Mouse (Mus musculus) cerebellum, adult 8-10 months (tissue): Measurements from ENCODE around the gene Cmc2.

Experiments used
- DNase-seq: peaks from one replicate; pipeline ENCODE4 v3.0.0; 2022

Gene Cmc2

DNA sequence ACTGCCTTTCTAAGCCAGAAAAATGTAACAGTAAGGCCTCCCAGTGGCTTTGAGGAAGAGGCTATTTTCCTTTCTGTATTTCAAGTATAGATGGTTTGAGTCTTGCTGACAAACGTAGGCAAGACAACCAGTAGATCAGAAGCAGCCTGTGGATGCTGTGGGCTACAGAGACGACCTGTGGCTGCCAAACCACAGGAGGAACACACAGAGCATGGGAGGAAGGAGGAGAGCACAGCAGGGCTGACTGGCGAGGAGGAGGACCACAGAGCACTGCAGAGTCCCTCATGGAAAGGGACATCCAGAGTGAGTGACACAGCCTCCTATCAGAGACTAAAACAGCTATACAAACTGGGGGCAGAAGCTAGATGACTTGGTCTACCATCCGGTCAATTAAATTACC, 16.0 kb downstream of the Cmc2 start:
- DNase-seq: no peak

DNA sequence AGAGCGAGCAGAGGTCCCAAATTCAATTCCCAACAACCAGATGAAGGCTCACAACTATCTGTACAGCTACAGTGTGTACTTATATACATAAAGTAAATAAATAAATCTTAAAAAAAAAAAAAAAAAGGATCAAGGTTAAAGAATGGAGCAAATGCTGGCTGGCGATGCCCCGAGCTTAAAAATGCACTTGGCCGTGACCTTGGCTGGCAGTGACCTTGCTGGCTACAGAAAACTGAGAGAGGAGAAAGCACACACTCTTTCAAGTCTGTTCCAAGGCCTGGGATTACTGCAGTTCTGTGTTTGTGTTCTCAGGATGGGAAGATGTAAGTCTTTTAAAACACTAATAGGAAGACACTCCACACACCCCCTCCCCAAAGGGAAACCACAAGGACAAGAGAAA, 16.5 kb downstream of the Cmc2 start:
- DNase-seq: no peak

DNA sequence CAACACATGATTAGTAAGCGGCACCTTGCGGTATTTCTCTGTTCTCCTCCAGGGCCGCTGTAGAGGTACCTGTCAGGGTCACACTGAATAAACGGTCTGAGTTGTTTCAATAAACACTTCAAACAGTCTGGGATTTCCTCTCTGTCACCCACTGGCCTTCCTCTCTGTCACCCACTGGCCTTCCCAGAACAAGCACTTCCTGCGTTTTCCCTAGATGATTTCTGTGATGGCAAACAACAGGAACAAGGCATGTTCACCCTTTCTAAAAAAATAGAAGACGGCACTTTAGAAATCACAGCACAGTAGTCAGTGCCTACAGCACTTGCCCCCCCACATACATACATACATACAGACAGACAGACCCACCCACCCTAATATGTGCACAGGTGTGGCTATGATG, 25.7 kb downstream of the Cmc2 start:
- DNase-seq: no peak

DNA sequence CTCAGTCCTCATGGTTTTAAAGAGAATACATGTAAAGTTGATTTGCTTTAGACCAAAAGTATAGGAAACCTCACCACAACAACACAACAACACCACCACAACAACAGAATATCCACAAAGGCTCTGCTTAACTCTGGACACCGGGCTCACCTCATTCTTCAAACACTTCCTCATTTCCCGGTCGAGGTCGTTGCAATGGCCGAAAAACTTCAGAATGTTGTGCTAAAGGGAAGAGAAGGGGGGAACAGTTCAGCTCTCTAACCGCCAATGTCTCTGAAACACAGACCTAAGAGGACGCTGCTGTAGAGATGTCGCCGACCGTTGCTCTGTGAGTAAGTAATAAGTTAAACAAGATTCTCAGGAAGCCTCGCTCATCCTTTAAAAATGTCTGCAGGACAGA, 27.3 kb downstream of the Cmc2 start:
- no peak for DNase-seq

DNA sequence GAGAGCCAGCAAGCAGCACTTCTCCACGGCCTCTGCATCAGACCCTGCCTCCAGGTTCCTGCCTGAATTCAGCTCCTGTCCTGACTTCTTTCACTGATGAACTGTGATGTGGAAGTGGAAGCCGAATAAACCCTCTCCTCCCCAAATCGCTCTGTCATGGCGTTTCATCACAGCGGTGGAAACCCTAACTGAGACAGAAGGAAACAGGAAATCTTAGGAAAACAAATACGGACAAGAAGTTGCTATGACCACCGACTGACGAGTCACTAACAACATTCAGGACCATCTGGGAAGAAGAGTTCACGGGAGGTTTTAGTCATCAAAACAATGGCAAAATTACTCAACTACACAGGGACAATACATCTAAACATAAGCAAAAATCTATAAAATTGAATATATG, 28.6 kb downstream of the Cmc2 start:
- DNase-seq: no peak

DNA sequence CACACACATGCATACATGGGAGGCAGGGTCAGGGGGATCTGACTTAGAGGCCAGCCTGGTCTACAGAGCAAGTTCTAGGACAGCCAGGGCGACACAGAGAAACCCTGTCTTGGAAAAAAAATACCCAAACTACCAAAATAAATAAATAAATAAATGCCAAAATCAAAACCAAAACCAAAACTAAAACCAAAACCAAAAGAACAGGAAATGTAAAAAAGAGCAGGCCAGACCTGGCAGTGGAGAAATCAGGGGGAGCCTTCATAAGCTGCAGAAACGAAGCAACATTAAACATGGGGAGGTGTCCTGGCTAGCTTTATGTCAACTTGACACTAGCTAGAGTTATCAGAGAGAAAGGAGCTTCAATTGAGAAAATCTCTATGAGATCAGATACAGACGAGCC, 29.1 kb downstream of the Cmc2 start:
- DNase-seq: no peak

DNA sequence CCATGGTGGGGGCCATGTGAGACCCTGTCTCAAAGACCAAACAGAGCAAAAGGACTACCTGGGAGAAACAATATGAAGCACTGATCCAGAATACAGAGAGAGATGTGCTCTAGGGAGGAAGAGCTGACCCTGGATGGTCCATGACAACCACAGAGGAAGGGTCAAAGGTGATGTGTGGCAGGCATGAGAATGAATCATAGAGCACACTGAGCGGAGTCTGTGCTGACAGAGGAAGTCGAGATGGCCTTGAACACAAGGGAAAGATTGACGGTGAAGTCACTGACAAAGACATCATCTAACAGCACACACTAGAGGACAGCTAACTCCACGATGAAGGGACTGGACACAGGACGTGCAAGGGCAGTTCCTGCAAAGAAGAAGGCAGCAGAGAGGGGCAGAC, 29.8 kb downstream of the Cmc2 start:
- DNase-seq: no peak

DNA sequence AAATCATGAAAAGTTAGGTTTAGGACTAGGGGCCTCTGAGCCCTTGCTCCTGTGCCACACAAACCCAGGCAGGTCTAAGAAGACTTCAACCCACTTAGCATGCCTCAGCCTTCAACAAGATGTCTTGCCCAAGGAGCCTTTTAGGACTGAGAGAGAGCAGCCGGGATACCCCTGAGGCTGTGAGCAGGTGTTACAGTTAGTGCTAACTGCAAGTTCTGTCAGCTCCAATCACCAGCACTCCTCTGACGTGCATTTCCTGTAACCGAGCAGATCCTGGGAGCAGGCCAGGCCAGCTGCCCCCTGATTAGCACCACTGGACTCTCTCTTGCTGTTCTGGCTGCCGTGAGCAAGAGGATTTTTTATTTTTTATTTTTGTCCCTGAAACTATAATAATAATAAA, 33.4 kb downstream of the Cmc2 start:
- DNase-seq: no peak

DNA sequence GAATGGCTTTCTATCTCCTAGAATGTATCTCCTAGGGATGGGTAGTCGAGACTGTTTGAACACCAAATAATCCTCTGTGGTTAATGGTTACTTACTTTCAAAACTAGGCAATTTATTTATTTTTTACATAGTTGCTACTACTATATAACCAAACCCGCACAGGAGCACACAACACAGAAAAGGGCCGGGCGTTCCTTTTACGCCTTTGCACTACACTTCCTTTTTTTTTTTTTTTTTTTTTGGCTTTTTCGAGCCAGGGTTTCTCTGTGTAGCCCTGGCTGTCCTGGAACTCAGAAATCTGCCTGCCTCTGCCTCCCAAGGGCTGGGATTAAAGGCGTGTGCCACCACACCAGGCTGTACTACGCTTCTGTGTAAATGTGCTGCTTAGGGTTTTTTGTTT, 39.9 kb downstream of the Cmc2 start:
- no peak for DNase-seq

DNA sequence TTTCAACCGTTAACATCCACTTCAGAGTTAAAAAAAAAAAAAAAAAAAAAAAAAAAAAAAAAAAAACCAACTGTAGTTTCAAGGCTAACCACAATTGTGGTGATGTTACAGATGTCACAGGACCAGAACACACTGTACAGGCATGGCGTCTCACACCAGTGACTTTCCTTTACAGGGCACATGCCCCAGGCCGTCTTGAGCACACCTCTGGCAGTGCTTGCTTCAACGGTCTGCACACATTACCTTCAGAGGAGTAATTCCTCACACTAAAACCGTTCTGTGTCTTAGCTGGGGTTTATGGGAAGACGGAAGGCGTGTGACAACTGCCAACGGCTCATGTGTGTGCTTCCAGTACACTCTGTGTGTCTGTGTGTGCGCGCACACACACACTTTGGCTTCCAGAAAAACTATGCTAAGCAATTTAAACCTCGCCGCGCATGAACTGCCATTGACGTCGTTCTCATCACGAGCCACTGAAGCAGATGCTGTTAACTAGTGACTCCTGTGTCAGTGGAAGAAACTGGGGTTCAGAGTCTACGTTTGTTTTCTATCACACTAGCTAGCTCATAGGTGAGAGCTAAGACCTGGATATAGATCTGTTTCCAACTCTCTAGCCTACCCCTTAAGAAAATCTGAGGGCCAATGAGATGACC, 45.3 kb downstream of the Cmc2 start:
- no peak for DNase-seq

DNA sequence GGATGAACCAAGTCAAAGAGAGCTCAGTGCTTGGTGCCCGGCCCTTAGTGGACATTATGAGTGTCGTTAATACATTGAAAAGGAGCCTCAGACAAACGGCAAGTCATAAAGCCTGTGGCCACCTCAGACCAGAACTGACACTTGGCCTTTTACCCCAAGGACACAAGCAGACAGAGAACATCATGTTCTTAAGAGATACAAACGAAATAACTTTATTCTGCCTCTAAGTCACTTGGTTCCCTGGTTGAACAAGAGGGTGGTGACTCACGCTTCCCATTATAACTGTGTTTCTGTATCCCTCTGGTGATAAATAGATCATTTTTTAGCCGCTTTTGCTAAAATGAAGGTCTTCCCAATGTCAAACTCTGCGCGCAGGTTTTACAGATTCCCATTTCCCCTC, 47.3 kb downstream of the Cmc2 start:
- no peak for DNase-seq

DNA sequence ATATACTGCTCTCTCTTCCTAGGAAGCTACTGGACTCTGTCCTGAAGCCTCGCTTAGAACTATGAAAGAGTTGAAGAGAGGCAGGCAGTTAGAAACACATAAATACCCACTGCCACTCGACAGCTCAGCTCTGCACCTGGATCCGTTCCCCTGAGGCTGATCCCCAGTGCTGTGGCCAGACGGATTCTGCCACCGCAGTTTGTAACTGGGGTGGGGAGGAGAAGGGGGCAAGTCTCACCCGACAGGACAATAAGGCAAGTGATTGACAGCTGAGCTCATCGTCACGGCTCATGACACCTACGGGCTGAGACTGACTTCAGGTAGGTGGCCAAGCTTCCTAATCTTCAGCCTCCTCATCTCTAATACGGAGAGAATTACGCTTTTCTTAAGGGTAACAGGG, 47.7 kb downstream of the Cmc2 start:
- DNase-seq: no peak

DNA sequence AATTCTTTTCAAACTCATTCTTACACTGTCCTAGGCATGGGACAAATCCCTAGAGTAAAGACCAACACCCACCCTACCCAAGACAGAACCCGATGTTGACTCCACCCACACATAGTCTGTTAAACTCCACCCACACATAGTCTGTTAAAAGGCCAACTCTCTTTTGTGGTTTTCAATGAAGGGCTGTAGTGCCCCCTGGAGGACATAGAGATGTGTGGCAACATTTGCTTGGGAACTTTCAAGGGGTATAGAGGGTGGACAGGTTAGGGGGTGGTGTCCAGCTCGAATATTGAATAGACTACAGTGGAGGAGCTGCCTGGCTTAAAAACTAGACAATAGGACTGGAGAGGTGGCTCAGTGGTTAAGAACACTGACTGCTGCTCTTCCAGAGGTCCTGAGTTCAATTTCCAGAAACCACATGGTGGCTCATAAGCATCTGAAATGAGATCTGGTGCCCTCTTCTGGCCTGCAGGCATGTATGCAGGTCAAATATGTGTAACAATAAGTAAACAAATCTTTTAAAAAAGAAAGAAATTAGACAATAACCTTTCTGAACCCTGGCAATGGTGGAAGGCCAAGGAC, 48.4 kb downstream of the Cmc2 start:
- DNase-seq: no peak

DNA sequence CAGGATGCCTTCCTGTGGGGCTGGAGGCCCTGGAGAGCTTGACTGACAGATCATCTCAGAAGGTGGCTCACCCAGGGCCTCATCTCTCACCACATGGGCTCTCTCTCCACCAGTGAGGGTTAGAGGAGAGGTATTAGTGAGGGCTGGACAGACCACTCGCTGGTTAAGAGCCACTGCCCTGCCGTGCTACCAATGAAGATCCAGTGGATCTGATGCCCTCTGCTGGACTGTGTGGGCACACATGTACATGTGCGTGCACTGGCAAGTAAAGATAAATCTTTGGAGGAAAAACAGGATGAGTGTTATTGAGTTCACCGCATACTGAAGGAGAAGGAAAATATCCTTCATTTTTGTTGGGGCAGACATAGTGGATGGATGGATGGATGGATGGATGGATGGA, 52.6 kb downstream of the Cmc2 start:
- peak; percentile 78 for DNase-seq

DNA sequence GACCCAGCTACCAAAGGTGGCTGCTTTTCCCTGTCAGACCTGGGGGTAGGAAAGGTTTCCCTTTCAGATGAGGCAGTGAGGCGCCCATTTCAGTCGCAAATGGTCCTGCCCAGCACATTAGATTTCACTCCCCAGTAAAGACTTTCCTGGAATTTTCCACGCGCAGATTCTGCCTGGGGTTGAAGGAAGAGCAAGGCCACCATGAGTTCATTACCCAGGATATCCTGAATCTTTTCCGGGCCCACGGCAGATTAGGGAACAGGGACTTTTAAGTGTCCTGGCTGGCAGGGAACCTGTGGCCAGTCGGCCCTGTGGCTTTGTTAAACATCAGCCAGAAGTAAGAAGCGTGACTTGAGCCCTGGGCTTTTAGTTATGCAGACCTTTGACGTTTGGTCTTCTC, 53.9 kb downstream of the Cmc2 start:
- DNase-seq: no peak

DNA sequence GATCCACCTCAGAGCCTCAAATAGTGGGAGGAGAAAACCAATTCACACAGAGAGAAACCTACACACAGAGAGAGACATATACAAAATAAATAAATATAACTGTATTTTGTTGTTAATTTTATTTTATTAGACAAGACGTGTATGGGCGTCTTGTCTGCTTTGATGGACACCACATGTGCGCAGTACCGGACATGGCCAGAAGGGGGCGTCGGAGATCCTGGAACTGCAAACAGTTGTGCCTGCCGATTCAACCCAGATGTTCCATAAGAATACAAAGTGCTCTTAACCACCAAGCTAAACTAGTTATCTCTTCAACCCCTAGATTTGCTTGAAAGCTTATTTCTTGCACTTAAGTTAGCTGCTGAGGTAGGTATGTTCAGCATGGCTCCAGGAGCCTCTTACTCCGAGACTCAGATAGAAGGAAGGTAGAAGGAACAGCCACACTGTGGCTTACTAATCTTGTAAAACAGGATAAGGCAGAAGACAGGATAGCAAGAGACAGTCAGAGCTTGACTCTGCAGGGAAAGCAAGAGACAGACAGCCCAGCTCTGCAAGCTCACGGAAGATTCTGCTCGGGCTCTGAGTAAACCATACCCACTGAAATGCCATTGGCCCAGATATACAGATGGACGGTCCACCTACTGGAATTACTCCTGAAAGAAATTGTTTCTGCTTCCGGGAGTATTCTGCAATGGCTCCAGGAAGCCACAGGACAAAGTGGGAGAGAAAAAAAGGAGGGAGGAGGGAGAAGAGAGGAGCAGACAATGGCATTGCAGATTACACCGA, 54.9 kb downstream of the Cmc2 start:
- no peak for DNase-seq

DNA sequence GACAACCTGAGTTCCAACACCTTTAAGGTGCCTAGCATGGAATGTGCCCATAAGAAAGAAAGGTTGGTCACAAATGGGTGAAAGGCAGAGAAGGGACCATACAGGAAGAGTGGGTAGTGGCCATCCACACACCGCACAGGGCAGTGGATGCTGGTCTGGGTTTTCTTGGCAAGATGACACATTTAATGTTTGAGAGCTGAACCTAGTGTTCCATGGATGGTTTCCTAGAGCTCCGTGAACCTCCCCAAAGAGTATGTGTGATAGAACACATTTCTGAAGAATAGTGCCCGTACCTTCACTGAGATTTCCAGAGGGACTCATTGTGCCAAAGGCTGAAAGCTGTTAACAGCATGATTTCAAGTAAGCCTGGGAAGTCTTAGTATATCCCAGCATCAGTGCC, 56.7 kb downstream of the Cmc2 start:
- DNase-seq: no peak

DNA sequence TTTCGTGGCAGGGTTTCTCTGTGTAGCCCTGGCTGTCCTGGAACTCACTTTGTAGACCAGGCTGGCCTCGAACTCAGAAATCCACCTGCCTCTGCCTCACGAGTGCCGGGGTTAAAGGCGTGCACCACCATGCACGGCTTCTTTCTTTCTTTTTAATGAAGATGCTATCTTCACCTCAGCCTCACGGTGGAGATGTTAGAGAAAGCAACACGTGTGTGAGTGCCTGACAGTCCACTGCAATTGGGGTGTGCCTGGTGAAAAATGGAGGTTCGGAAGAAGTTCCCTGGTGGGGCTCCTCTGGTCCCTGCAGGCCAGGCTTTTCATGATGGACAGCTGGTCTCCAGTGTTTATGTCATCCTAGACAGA, 57.2 kb downstream of the Cmc2 start:
- no peak for DNase-seq

DNA sequence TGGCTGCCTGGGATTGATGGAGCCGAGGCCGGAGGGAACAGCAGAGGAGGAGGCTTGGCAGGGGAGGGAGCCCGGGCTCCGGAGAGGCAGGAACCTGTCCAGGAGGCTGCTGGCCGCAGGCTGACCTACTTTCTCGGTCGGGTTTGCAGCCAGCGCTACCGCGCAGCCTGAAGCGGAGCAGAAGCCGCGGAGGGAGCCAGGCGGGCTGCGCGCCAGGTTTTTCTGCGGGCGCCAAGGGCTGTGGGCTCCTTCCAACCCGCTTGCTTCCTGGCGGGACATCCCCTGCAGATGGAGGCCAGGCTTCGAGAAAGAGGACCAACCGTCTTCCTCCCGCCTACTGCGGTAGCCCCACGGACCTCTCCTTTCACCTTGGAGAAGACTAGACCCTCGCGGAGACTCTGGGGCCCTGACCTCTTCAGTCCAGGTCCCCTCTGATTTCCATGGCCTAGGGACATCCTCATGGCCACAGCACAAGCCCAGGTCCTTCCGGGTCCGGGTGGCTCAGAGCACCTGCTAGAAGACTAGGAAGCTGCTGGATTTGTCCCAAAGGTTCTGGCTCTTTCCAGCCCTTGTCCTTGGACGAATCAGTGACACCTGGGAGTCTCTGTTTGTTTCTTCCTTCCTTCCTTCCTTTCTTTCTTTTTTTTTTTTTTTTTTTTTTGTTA, 57.8 kb downstream of the Cmc2 start:
- DNase-seq: peak; percentile 97

DNA sequence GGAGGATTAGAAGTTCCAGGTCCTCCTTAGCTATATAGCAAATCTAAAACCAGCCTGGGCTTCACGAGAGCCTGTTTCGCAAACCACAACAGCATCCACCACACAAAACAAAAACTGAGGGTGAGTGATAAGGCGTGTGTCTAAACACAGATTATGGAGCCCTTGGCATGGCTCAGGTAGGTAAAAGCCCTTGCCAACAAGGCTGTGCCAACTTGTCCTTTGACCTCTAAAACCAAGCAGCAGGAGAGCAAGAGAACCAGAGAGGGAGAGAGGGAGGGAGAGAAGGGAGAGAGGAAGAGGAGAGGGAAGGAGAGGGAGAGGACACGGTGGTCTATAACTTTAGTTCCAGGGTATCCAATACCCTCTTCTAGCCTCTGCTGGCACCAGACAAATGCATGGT, 59.1 kb downstream of the Cmc2 start:
- DNase-seq: no peak

DNA sequence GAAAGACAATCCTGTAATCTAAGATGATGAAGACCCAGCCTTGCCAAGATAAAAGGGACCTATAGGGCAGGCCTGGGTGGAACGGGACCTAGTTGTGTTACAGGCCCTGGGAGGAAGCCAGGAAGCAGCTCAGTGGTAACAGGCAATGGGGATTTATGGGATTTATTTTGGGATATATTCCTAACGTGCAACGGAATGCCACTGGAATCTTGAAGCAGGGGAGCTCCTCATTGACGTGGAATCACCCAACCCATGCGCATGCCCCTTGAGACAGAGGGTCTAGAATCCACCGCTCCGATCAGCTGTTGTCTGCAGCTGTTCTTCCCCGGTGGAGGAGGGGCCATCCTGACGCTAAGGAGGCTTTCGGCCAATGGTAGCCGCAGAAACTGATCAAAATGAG, 69.2 kb downstream of the Cmc2 start:
- DNase-seq: no peak

DNA sequence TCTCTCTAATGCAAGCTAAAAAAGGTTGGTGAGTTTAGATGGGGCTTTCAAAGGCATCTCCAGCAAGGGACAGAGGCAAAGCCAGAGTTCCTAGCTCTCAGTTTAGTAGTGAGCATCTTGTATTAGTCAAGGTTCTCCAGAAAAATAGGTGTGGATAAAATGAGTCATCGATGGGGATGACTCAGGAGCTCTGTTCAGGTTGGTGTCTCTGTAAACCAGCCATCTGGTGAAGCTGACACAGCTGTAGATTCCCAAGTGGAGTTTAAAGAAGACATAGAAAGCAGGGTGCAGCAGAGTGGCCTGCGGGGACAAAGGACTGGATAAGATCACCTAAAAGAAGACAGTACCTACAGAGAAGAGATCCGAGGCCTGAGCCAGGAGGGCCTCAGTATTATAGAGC, 73.2 kb downstream of the Cmc2 start:
- DNase-seq: no peak

DNA sequence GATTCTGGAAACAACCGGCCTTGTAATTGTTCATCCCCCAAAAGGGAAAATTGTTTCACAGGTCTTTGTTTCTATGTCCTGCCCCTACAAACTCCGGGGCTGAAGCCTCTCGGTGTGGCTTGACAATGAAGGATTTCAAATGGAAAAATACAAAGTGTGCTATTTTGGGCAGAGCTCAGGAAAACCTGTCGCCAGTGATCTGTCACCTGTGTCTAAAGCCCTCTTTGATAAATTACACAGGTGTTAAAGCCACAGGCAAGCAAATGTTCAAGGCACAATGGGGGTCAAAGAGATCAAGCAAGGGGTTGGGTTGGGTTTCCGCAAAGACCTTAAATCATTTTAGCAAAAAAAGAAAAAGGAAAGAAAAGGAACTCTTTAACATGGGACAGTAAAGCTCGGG, 78.6 kb downstream of the Cmc2 start:
- peak; percentile 55 for DNase-seq
